Mouse (Mus musculus): ENCODE measurements at regions not wholly inside any gene's neighbourhood (a gene's known extent, or its start where the extent isn't known, plus 50 kb on each side); places are given as distances from the start of the nearest gene placed in this dataset.
A peak's percentile ranks its signal among the peaks of the same experiment; 100 is the strongest.

DNA sequence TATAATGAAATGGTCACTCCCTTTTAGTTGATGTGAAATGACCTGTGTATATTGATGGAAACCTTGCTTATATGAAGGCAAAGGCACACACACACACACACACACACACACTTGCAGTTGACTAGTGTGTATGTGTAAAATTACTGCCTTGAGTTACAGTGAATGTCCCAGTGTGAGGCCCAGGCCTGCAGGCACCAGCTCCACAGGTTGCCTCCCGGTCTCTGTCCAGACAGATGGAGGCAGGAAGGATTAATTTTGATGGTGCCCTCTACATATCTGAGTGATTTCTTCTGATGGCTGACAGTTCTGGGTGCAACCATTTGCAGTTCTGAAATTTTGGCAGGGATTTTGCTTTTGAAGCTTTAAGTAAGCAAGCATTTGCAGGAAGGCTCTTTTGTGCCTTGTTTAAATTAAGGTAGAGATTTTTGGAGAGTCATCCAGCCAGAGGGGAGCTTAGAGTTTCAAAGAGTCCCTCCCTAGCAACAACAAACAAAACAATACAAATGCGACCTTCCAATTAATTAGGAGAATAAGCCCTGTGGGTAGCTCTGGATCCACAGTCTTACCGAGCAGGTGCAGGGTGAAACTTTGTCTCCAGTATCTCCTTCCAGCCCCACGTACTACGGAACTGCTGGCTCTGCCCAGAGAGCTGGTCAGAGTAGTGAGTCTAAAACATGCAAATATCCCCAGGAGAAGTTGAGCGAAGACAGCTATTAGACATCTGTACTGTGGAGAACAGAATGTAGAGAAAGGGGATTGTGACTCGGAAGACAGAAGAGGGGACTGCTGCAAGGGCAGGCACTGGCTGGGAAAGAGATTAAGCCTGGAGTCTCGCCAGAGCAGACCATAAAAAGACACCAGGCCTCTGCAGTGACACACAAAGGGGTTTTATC is 87.5 kb upstream of the Tut7 start:
- DNase-seq, result no peak

DNA sequence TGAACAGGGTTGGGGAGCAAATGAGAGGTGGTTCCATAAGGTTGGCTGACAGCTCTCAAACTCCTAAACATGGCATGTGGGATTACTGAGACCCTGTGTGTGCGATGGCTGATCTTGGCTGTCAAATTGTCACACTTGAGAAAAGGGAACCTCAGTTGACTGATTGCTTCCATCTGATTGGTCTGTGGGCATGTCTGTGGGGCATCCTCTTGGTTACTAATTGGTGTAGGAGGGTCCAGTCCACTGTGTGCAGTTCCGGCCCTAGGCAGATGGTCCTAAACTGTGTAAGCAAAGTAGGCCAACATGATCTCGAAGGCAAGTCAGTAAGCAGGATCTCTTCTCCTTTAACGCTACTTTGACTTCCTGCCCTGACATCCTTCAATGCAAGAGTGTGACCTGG is 86.5 kb upstream of the Tut7 start:
- no peak for DNase-seq

DNA sequence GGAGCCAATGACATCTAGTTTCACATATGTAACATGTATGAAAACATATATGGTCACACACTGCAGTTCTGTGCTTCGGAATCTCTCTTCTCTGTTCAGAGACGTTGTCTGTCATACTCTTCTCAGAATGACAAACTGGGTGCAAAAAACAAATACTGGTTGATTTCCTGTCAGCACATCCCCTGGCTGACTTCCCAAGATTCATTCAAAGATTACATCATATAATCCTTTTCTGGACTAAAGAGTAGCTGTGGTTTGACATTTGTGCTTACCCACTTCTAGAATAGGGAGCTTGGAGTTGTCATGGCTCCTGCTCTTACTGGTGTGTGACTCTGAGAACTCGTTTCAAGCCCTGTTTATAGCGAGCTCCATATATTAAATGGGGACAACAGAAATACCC is 85.8 kb upstream of the Tut7 start:
- no peak for DNase-seq

DNA sequence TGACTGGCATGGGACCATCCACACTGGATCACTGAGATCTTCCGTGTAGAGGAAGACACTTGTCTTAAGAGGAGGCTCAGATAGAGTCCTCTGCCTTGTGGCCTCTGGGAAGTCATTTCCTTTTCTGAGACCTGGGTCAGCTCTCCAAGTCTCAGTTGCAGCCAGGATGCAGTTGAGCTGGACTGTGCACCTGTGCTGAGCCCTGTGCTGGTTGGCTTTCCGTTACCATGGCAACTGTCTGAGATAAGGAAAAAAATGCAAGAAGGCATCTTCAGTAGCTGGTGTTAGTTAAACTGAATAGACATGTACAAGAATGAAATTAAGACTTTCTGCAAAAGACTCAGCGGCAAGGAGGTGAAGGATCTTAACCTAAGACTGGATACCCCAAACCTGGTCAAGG is 82.5 kb upstream of the Tut7 start:
- DNase-seq, result no peak

DNA sequence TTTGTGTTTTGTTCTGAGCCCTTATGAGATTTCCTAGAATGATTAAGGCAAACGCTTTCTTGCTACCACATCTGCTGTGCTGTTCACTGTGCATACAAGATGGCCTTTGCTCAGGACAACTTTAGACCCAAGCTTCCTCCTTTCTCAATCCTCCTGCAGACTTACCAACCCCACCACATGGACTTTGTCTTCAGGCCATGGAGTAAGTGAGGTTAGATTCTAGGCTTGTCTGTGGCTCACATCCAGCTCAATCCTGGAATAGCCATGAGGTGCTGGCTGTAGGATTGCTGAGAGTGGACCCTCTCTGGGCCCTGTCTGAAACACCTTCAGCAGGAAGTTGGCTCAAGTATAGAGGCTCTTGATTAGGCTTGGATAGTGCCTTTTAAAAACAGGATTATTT is 81.5 kb upstream of the Tut7 start:
- DNase-seq, result no peak

DNA sequence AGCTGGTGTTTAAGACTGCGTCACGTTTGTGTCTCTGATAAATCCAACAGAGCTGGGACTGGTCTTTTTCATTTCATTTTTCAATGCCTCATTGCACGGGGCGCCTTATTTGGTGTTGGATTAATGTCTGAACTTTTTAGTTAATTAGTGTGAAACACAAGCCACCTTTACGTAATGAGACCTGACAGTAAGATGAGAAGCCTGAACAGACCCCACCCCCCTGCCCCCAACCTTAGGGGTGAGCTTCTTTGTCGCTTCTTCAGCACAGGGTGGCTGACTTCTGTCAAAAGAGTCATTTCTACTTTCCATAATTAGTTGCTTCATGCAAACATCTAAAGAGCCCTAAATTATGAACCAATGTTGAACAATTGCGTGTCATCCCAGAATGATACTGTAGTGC is 76.6 kb upstream of the Tut7 start:
- no peak for DNase-seq

DNA sequence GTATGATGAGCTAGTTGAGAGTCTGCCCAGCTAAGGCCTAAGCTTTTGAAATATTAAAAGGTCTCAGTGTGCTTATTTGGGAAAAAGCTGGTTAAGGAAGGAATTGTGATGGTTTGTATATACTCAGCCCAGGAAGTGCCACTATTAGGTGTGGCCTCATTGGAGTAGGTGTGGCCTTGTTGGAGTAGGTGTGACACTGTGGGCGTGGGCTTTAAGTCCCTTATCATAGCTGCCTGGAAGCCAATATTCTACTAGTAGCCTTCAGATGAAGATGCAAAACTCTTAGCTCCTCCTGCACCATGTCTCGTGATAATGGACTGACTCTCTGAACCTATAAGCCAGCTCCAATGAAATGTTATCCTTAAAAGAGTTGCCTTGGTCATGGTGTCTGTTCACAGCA is 72.8 kb upstream of the Tut7 start:
- DNase-seq, result no peak

DNA sequence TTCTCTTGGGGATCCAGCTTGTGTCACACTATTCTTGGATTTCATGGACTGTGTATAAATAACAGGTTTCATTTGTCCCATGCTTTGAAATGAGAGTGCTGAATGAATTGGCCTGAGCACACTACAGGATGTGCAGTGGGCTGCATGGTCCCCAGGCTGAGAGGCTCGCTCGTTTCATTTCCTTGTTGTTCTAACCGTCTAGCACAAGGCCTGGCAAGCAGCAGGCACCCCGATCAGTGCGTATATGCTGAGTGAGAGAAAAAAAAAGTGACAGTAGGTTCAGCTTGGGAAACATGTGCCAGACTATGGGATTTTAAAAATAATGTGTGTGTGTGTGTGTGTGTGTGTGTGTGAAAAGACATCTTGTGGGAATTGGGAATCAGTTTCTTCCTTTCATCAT is 71.1 kb upstream of the Tut7 start:
- no peak for DNase-seq

DNA sequence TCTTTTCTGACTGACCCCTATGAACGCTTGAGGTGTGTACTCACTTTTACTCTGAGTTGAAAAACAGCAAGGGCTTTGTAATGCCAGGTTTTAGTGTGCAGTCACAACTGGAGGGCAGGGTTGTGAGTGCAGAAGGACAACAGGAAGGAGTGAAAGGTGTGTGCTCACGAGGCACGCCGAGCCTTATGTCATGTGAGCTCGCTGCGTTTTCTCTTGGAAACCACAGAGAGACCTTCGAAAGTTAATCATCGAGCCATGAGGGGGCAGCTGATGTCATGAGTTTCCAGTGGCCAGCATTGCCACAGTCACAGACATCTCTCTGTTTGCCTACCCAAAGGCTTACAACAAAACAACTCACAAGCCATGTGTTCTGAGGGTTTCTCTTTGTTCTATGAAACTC is 70.0 kb upstream of the Tut7 start:
- DNase-seq, result no peak

DNA sequence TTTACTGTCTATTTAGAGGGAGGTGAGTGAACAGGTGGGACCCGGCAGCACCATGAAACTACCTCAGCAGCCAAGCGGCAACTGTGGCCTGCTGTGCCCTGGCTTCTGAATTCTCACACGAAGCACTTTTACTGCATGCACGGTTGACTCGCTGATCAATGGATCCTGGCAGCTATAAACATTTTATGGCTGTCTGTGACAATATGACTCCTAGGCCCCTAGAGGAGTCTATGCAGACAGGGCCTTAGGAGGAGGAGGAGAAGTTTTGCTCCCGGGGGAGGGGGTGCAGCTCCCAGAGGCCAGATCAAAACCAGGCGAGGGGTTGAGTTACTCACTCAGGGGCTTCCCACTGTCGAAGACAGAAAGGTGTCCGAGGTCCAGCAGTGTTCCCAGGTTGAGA is 69.4 kb upstream of the Tut7 start:
- no peak for DNase-seq

DNA sequence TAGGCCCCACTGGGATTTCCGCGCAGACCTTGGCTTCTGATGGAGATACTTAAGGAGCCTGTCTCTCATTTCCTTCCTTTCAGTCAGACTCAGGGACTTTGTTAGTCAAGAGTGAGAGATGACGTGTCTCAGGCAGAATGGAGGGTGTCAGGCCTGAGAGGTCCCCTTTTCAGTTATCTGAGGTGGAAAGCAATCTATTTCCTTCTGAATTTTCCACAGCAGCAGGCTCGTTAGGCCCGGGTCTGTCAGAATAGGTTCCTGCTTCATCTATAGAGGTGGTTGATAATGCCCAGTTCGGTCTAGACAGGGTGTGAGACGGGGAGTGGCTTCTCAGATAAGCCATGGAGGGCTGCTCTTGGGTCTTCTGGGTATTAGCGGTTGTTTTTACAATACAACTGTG is 68.8 kb upstream of the Tut7 start:
- DNase-seq, result no peak

DNA sequence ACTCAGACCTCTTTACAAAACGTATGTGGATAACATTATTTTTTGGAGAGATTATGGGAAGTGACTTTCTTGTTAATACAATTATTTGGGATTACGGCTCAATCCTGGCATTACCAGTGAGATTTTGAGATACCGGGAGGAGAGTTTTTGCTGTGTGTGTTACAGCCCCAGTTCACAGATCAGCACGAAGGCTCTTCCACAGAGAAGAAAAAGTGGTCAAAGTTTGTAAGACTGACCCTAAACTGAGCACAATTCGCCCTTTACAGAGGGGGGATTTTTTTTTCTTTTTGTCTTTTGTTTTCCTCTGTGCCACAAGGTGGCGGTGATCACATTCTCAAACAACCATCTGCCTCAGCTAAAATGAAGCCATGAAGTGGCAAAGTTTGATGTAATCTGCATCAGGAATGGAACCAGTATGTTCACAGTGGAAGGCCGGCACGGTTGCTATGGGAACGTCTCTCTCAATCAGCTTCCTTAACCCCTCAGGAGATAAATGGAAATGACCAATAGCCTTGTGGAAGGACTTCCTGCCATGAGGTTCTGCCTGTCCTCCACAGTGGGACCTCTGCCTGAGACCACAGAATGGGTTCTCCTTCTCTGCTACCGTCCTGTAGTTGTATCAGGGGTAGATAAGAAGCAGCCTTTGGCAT is 66.6 kb upstream of the Tut7 start:
- peak in 1 of 2 experiments; percentile 10 for DNase-seq

DNA sequence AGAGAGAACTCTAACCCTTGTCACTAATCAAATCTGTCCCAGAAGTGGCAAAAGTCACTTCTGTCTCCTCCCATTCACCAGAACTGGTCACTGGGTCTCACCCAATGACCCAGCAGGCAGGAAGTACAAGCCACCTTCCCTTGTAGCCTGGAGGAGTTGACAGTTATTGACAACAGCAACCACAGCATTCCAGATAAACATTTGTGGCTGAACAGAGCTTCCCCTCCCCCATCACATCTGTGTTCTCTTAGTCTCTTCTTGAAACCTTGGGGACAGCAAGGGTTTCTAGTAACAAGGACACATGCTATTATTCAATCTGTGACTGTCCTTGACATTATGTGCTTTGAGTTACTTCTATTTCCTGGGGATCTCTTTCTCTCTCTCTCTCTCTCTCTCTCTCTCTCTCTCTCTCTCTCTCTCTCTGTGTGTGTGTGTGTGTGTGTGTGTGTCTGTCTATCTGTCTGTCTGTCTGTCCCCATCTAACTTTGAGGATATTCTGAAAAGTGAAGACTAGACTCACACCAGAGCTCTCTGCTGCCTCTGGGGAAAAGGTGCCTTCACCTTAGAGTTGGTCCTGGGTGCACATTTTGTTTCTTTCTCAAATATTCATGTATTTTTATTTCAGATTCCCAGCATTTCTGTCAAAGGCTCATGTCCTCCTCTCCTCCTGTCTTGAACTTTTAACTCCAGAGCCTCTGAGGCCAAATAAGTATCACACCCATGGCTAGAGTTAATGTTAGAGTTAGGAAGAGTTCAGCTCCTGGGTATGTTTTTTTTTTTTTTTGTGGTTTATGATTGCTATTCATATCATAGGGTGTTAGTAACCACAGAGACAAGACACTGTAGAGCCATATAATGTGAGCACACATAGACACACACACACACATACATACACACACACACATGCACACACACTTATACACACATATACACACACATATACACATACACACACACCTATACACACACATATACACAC is 65.4 kb upstream of the Tut7 start:
- no peak for DNase-seq

DNA sequence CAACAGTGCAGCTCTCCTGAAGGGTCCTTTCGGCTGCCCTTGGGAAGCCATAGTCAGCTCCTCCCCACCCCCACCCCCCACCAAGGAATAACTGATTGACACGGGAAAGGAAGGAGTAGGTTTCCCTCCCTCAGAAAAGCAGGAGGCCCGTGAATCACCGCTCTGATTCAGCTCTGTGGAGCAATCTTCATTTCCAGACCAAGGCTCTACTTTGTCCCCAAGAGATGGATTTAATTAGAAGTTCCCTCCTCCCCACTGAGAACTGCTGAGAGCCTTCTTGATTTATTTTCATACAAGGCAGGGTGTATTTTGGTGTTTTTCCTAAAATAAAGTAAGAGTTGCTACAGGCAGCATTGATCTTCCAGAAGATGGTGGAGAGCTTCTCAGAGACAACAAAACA is 64.4 kb upstream of the Tut7 start:
- DNase-seq, result no peak

DNA sequence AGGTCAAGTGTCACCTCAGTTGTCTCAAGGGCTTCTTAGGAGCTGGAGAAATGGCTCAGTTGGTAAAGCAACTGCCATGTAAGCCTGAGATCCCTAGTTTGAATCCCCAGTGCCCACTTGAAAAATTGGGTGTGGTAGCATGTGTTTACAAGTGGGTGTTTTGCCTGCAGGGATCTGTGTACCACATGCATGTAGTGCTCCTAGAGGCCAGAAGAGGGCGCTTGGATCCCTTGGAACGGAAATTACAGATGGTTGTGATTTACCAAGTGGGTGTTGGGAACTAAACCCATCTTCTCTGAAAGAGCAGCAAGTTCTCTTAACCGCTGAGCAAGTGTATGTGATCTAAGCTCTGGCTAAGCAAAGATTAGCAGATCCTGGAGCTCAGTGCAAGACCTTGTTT is 63.6 kb upstream of the Tut7 start:
- DNase-seq, result no peak

DNA sequence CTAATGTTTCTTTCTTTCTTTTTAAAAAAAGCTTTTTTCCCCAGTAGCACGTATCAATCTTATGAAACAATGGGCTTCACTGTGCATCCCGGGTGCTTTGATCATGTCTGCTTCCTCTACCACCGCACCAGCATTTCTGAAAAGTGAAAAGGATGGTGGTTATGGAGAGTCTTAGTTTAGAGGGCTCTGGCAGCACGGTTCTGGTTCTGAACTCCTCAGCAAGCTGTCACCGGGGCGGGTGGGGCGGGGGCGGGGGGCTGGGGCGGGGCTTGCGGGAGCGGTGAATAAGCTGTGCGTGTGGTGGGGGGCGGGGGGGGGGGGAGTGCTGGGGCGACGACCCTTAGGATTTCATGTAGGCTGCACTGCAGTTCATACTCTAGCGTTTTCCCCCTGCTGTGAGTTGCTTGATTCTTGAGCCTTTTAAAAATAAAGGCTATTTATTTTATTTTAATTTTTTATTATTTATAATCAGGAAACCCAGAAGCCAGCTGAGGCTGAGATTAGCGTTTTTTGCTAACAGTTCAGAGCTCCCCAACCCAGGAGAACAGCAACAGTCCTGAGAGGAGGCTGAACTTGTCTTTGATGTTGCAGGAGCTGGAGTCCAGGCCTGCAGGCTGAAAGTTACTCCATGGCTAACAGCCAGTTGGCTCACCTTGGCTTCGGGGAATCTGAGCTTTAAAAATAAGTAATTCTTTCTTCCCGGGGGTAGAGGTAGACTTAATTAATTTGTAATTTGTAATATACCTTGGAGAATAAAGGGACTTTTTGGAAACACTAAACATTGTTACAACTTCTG is 59.2 kb upstream of the Tut7 start:
- DNase-seq, result no peak

DNA sequence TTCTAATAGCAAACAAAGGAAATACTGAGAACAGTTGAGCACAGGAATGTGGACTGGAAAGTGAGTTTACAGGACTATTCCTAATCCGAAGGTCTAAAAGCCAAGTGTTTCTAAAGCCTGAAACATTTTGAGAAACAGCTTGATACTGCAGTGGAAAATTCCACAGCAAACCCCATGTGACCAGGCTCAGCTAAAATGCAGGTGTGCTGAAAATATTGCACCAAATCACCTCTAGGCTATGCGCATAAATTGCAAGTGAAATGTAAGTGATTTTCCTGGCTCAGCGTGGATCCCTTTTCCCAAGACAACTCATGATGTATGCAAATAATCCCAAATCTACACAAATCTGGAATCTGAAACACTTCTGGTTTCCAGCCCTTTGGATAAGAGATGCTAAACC is 57.1 kb upstream of the Tut7 start:
- no peak for DNase-seq

DNA sequence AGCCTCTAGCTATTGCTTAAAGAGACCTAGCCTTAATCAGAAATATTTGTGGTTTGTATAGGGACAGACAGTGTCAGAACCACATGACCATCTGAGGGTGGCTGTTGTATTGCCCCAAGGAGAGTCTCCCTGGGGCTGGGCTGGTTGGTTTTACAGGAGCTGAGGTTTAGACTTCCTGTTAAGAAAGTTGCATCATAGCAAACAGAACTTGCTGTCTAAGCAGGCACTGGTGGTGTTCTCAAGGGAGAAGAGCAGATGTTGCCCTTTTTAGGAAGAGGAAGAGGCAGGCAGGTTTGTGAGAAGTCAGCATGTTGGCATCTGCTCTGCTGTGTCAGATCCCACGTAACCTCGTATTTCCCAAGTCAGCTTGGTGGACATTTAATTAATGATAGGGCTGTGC is 52.7 kb upstream of the Tut7 start:
- no peak for DNase-seq

DNA sequence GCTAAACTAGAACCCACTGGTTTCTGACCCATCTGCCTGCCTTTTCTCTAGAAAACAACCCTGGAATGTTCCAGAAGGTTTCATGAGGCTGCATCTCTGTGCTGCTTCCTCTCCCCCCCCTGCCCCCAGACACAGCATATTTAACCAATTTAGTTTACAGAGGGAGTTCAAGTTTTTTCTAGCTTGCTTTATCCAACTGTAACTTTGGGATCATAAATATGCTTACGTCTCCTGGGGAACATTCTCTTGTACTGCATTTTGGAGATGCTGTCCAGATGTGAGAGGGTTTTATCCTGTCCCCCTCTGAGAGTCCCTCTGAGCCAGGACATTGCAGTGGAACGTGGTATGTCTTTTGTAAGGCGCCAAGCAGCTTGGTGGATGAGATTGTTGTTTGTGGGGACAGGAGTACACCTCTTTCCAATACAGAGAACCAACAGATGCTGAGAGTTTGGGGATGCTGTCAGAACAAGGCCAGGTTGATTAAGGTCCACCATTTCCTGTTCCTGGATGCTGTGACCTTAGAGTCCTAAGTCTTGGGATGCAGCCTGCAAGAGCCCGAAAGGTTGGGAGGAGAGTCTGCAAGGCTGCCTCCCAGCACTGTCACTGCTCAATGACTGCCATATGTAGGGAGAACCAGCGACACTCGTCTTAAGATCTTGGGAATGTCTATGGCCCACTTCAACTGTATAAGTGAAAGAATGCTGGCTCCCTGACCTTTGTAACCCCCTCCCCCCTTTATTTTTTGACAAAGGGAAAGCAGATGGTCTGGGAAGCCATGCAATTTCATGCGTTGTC is 51.4 kb upstream of the Tut7 start:
- no peak for DNase-seq
